Mouse (Mus musculus): Measurements from ENCODE around the gene Hdac9. TPM values are rescaled to one million over a fixed set of nuclear protein-coding genes. Genes with fewer than 3 reads are reported as not detected.

Gene Hdac9
- total RNA-seq (2014; fragmentation: Nextera tagmentation) (1.4 TPM in 1 of 2 replicates, not detected in the other), total RNA-seq (2017) (0.12 and 0.55 TPM in 2 replicates), polyA plus RNA-seq (2012) (not detected in 2 replicates)

GRCm38 (mm10) chr12:34916995-34917394 is at the start of gene Hdac9:
TSS of gene Hdac9 (minus strand) at chr12:34917095.
- no peak for DNase-seq (ENCODE audit: low spot score)
- ATAC-seq (ENCODE audit: extremely low read depth, insufficient number of reproducible peaks, low FRiP score, poor library complexity, severe bottlenecking): no peak
- no peaks in the 10 kb centered on the region for H3K9me3 ChIP-seq (replicated peaks)
- no peak for TF ChIP-seq POLR2AphosphoS5 (IDR thresholded peaks at IDR 0.05; ENCODE audit: insufficient replicate concordance, low read depth, low read length)
- no peak for TF ChIP-seq CTCF (IDR thresholded peaks at IDR 0.05; ENCODE audit: low read depth, low read length)
- TF ChIP-seq GATA2 (IDR thresholded peaks at IDR 0.05; ENCODE audit: borderline replicate concordance, low read depth, low read length): no peak
- TF ChIP-seq GATA1 (IDR thresholded peaks at IDR 0.05; ENCODE audit: borderline replicate concordance, low read length): no peak
- TF ChIP-seq TAL1 (conservative IDR thresholded peaks at IDR 0.05; ENCODE audit: low read depth, low read length): no peak
- H3K4me1 ChIP-seq (ENCODE audit: insufficient read depth, low read depth, low read length): no peaks in the 10 kb centered on the region
- no peak within 1 kb of the TSS for H3K4me3 ChIP-seq (ENCODE audit: low read depth, low read length)
- H3K27me3 ChIP-seq (ENCODE audit: insufficient read depth, low read length): no peaks in the 10 kb centered on the region
- no peaks in the 10 kb centered on the region for H3K36me3 ChIP-seq (replicated peaks)

- H3K4me1 ChIP-seq (ENCODE audit: insufficient read depth, low read depth, low read length): no peaks in the 10 kb centered on the region
- DNase-seq (ENCODE audit: low spot score) (no peak), ATAC-seq (ENCODE audit: extremely low read depth, insufficient number of reproducible peaks, low FRiP score, poor library complexity, severe bottlenecking) (no peak)
- no peak overlapping the region for H3K4me3 ChIP-seq (ENCODE audit: low read depth, low read length)
- TF ChIP-seq GATA2 (IDR thresholded peaks at IDR 0.05; ENCODE audit: borderline replicate concordance, low read depth, low read length) (no peak), POLR2AphosphoS5 (IDR thresholded peaks at IDR 0.05; ENCODE audit: insufficient replicate concordance, low read depth, low read length) (no peak), TAL1 (conservative IDR thresholded peaks at IDR 0.05; ENCODE audit: low read depth, low read length) (no peak), GATA1 (IDR thresholded peaks at IDR 0.05; ENCODE audit: borderline replicate concordance, low read length) (no peak), CTCF (IDR thresholded peaks at IDR 0.05; ENCODE audit: low read depth, low read length) (no peak)
- H3K27me3 ChIP-seq (ENCODE audit: insufficient read depth, low read length): no peaks in the 10 kb centered on the region; the same call in 1 of the 2 replicates
- no peaks in the 10 kb centered on the region for H3K36me3 ChIP-seq (replicated peaks)
- peaks cover 15% of the 10 kb centered on the region for H3K9me3 ChIP-seq (replicated peaks)
Observed at GRCm38 (mm10) chr12:34949066-34949706, 32.3 kb upstream of the Hdac9 start.

DNA sequence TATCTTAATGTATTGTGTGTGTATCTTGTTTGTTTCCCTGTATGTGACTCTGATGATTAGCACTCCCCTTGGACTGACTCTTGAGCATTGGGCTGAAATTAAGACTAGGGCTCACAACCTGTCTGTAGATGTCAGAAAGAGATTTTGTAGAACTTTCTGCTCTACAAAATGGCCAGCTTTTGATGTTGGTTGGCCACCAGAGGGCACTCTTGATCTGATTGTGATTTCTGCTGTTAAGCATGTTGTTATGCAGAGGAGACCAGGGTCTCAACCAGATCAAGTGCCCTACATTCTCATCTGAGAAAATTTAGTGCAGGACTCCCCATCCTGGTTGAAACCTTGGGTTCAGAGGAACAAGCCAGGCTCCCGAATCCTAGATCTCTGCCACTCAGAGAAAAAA is 21.0 kb upstream of the Hdac9 start:
- Histone ChIP-seq H3K27me3 (ENCODE audit: insufficient read depth, low read length) (no peaks in the 10 kb centered on the region), H3K36me3 (replicated peaks) (no peaks in the 10 kb centered on the region), H3K9me3 (replicated peaks) (peaks cover 12% of the 10 kb centered on the region), H3K4me1 (ENCODE audit: insufficient read depth, low read depth, low read length) (no peaks in the 10 kb centered on the region), H3K4me3 (ENCODE audit: low read depth, low read length) (no peak overlapping the region)
- ATAC-seq (ENCODE audit: extremely low read depth, insufficient number of reproducible peaks, low FRiP score, poor library complexity, severe bottlenecking) (no peak), DNase-seq (ENCODE audit: low spot score) (no peak)
- TF ChIP-seq GATA1 (IDR thresholded peaks at IDR 0.05; ENCODE audit: borderline replicate concordance, low read length) (no peak), TAL1 (conservative IDR thresholded peaks at IDR 0.05; ENCODE audit: low read depth, low read length) (no peak), CTCF (IDR thresholded peaks at IDR 0.05; ENCODE audit: low read depth, low read length) (no peak), POLR2AphosphoS5 (IDR thresholded peaks at IDR 0.05; ENCODE audit: insufficient replicate concordance, low read depth, low read length) (no peak), GATA2 (IDR thresholded peaks at IDR 0.05; ENCODE audit: borderline replicate concordance, low read depth, low read length) (no peak)

- no peak for DNase-seq (ENCODE audit: low spot score)
- Histone ChIP-seq H3K4me1 (ENCODE audit: insufficient read depth, low read depth, low read length) (no peaks in the 10 kb centered on the region), H3K36me3 (replicated peaks) (no peaks in the 10 kb centered on the region), H3K9me3 (replicated peaks) (peaks cover 12% of the 10 kb centered on the region), H3K27me3 (ENCODE audit: insufficient read depth, low read length) (no peaks in the 10 kb centered on the region), H3K4me3 (ENCODE audit: low read depth, low read length) (no peak overlapping the region)
- TF ChIP-seq CTCF (IDR thresholded peaks at IDR 0.05; ENCODE audit: low read depth, low read length) (no peak), TAL1 (conservative IDR thresholded peaks at IDR 0.05; ENCODE audit: low read depth, low read length) (no peak), GATA1 (IDR thresholded peaks at IDR 0.05; ENCODE audit: borderline replicate concordance, low read length) (no peak), GATA2 (IDR thresholded peaks at IDR 0.05; ENCODE audit: borderline replicate concordance, low read depth, low read length) (no peak), POLR2AphosphoS5 (IDR thresholded peaks at IDR 0.05; ENCODE audit: insufficient replicate concordance, low read depth, low read length) (no peak)
- ATAC-seq (ENCODE audit: extremely low read depth, insufficient number of reproducible peaks, low FRiP score, poor library complexity, severe bottlenecking): no peak
Observed at GRCm38 (mm10) chr12:34908008-34908407, 8.9 kb downstream of the Hdac9 start.

DNA sequence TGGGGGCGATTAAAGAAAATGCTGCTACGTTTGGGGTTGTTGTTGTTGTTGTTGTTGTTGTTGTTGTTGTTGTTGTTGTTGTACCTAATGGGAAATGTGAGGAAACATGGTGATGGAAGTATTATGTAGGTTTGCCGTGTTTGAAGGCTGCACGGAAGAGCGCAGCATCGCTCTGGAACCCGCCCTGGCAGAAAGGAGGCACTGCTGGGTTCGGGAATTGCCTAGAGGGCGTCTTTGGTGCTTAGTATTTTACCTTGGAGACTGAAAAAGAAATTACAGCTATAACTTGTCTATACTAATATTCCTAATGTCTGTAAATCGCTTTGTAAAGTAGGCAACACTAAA is 9.4 kb downstream of the Hdac9 start:
- DNase-seq (ENCODE audit: low spot score) (no peak), ATAC-seq (ENCODE audit: extremely low read depth, insufficient number of reproducible peaks, low FRiP score, poor library complexity, severe bottlenecking) (no peak)
- Histone ChIP-seq H3K9me3 (replicated peaks) (peaks cover 12% of the 10 kb centered on the region), H3K4me1 (ENCODE audit: insufficient read depth, low read depth, low read length) (no peaks in the 10 kb centered on the region), H3K36me3 (replicated peaks) (no peaks in the 10 kb centered on the region), H3K27me3 (ENCODE audit: insufficient read depth, low read length) (no peaks in the 10 kb centered on the region), H3K4me3 (ENCODE audit: low read depth, low read length) (no peak overlapping the region)
- no peak for TF ChIP-seq TAL1 (conservative IDR thresholded peaks at IDR 0.05; ENCODE audit: low read depth, low read length)

- peaks cover 12% of the 10 kb centered on the region for H3K9me3 ChIP-seq (replicated peaks)
- TF ChIP-seq GATA1 (IDR thresholded peaks at IDR 0.05; ENCODE audit: borderline replicate concordance, low read length) (no peak), POLR2AphosphoS5 (IDR thresholded peaks at IDR 0.05; ENCODE audit: insufficient replicate concordance, low read depth, low read length) (no peak), CTCF (IDR thresholded peaks at IDR 0.05; ENCODE audit: low read depth, low read length) (no peak)
- no peaks in the 10 kb centered on the region for H3K4me1 ChIP-seq (ENCODE audit: insufficient read depth, low read depth, low read length)
- DNase-seq (ENCODE audit: low spot score) (no peak), ATAC-seq (ENCODE audit: extremely low read depth, insufficient number of reproducible peaks, low FRiP score, poor library complexity, severe bottlenecking) (no peak)
- no peaks in the 10 kb centered on the region for H3K27me3 ChIP-seq (ENCODE audit: insufficient read depth, low read length)
- no peaks in the 10 kb centered on the region for H3K36me3 ChIP-seq (replicated peaks)
- no peak overlapping the region for H3K4me3 ChIP-seq (ENCODE audit: low read depth, low read length)
Observed at GRCm38 (mm10) chr12:34906704-34907505, 10.0 kb downstream of the Hdac9 start.
